Mouse (Mus musculus): Measurements from ENCODE around the gene Prrx1. TPM values are rescaled to one million over a fixed set of nuclear protein-coding genes. Genes with fewer than 3 reads are reported as not detected.

Gene Prrx1
- polyA plus RNA-seq (2012): not detected in 2 replicates

- no peak for TF ChIP-seq GATA1 (IDR thresholded peaks at IDR 0.05; ENCODE audit: low read length)
These were observed at the start of gene Prrx1 for GRCm38 (mm10) chr1:163313101-163313773. Prrx1 (minus strand) TSS chr1:163313710.

GRCm38 (mm10) chr1:163362202-163362601 is 48.7 kb upstream of the Prrx1 start:
- TF ChIP-seq GATA1 (IDR thresholded peaks at IDR 0.05; ENCODE audit: low read length): no peak

- TF ChIP-seq GATA1 (IDR thresholded peaks at IDR 0.05; ENCODE audit: low read length): no peak
These were observed 47.9 kb upstream of the Prrx1 start for GRCm38 (mm10) chr1:163361376-163361775.

- no peak for TF ChIP-seq GATA1 (IDR thresholded peaks at IDR 0.05; ENCODE audit: low read length)
These were observed 47.3 kb upstream of the Prrx1 start for GRCm38 (mm10) chr1:163360796-163361195.

GRCm38 (mm10) chr1:163359521-163359920 is 46.0 kb upstream of the Prrx1 start:
- no peak for TF ChIP-seq GATA1 (IDR thresholded peaks at IDR 0.05; ENCODE audit: low read length)

- no peak for TF ChIP-seq GATA1 (IDR thresholded peaks at IDR 0.05; ENCODE audit: low read length)
These were observed 44.7 kb upstream of the Prrx1 start for GRCm38 (mm10) chr1:163358165-163358564.

- no peak for TF ChIP-seq GATA1 (IDR thresholded peaks at IDR 0.05; ENCODE audit: low read length)
These were observed 44.2 kb upstream of the Prrx1 start for GRCm38 (mm10) chr1:163357733-163358132.

- no peak for TF ChIP-seq GATA1 (IDR thresholded peaks at IDR 0.05; ENCODE audit: low read length)
These were observed 42.7 kb upstream of the Prrx1 start for GRCm38 (mm10) chr1:163356167-163356566.

- TF ChIP-seq GATA1 (IDR thresholded peaks at IDR 0.05; ENCODE audit: low read length): no peak
These were observed 42.2 kb upstream of the Prrx1 start for GRCm38 (mm10) chr1:163355626-163356156.

- TF ChIP-seq GATA1 (IDR thresholded peaks at IDR 0.05; ENCODE audit: low read length): no peak
These were observed 37.5 kb upstream of the Prrx1 start for GRCm38 (mm10) chr1:163350988-163351387.

- TF ChIP-seq GATA1 (IDR thresholded peaks at IDR 0.05; ENCODE audit: low read length): no peak
These were observed 32.0 kb upstream of the Prrx1 start for GRCm38 (mm10) chr1:163345541-163345940.

GRCm38 (mm10) chr1:163344931-163345330 is 31.4 kb upstream of the Prrx1 start:
- TF ChIP-seq GATA1 (IDR thresholded peaks at IDR 0.05; ENCODE audit: low read length): no peak

GRCm38 (mm10) chr1:163339219-163339561 is 25.7 kb upstream of the Prrx1 start:
- no peak for TF ChIP-seq GATA1 (IDR thresholded peaks at IDR 0.05; ENCODE audit: low read length)

- no peak for TF ChIP-seq GATA1 (IDR thresholded peaks at IDR 0.05; ENCODE audit: low read length)
These were observed 25.2 kb upstream of the Prrx1 start for GRCm38 (mm10) chr1:163338525-163339218.

GRCm38 (mm10) chr1:163337821-163338220 is 24.3 kb upstream of the Prrx1 start:
- no peak for TF ChIP-seq GATA1 (IDR thresholded peaks at IDR 0.05; ENCODE audit: low read length)

- TF ChIP-seq GATA1 (IDR thresholded peaks at IDR 0.05; ENCODE audit: low read length): no peak
These were observed 13.8 kb upstream of the Prrx1 start for GRCm38 (mm10) chr1:163327279-163327678.
